21 mouse cellular contexts compared by ENCODE assay signal in genomic region chr1:152964344-152964743, GRCm38 (mm10). TPM values are rescaled to one million over a fixed set of nuclear protein-coding genes. Genes with fewer than 3 reads are reported as not detected.
DNase-seq lines count a peak whose midpoint lies in the region; ATAC-seq lines count a peak whose summit lies in the region.
"Had no signal": no experiment of that assay in that cellular context is flagged by ENCODE, and none has a peak within 500 bp of the region (broad histone marks: within the 10 kb centered on the region; RNA-seq: fewer than 3 reads in every experiment).

No protein-coding gene starts in this region.

- no peaks in the 10 kb centered on the region for H3K27me3 ChIP-seq in forebrain, embryonic 14.5 days (replicated peaks; ENCODE audit: control insufficient read depth, insufficient read depth, low read length)
- no peaks in the 10 kb centered on the region for H3K27me3 ChIP-seq in forebrain, embryonic 13.5 days
- no peaks in the 10 kb centered on the region for H3K27me3 ChIP-seq in midbrain, embryonic 15.5 days (replicated peaks)
- H3K27me3 ChIP-seq in midbrain, embryonic 10.5 days (ENCODE audit: low read depth, poor library complexity, severe bottlenecking) = no peaks in the 10 kb centered on the region
- H3K27me3 ChIP-seq: forebrain, embryonic 15.5 days; hindbrain, embryonic 12.5 days; hindbrain, embryonic 15.5 days had no signal

- no peaks in the 10 kb centered on the region for H3K9me3 ChIP-seq in forebrain, embryonic 14.5 days (replicated peaks; ENCODE audit: control insufficient read depth, low read length)
- H3K9me3 ChIP-seq in forebrain, embryonic 13.5 days (replicated peaks) = no peaks in the 10 kb centered on the region
- H3K9me3 ChIP-seq in midbrain, embryonic 15.5 days = no peaks in the 10 kb centered on the region
- no peaks in the 10 kb centered on the region for H3K9me3 ChIP-seq in midbrain, embryonic 10.5 days (replicated peaks)
- H3K9me3 ChIP-seq: forebrain, embryonic 10.5 days; forebrain, embryonic 15.5 days; heart, embryonic 10.5 days; hindbrain, embryonic 12.5 days; hindbrain, embryonic 15.5 days had no signal

- H3K4me2 ChIP-seq in forebrain, embryonic 14.5 days (ENCODE audit: low read length) = no peak overlapping the region
- H3K4me2 ChIP-seq in forebrain, embryonic 13.5 days = no peak overlapping the region
- H3K4me2 ChIP-seq in midbrain, embryonic 15.5 days = no peak overlapping the region
- H3K4me2 ChIP-seq: forebrain, embryonic 15.5 days; hindbrain, embryonic 12.5 days; hindbrain, embryonic 15.5 days had no signal

- no peaks in the 10 kb centered on the region for H3K4me1 ChIP-seq in forebrain, embryonic 14.5 days (ENCODE audit: control insufficient read depth, insufficient read depth, low read length)
- peaks cover 5% of the 10 kb centered on the region; the same call in 1 of the 2 replicates for H3K4me1 ChIP-seq in forebrain, embryonic 13.5 days
- peaks cover 13% of the 10 kb centered on the region; the same call in 1 of the 2 replicates for H3K4me1 ChIP-seq in midbrain, embryonic 15.5 days
- peaks cover 7% of the 10 kb centered on the region; the same call in 1 of the 2 replicates for H3K4me1 ChIP-seq in midbrain, embryonic 10.5 days
- H3K4me1 ChIP-seq: heart, embryonic 10.5 days had no signal

- H3K9ac ChIP-seq in forebrain, embryonic 14.5 days (ENCODE audit: low read length) = no peak overlapping the region
- H3K9ac ChIP-seq in forebrain, embryonic 13.5 days = no peak overlapping the region
- H3K9ac ChIP-seq in midbrain, embryonic 15.5 days = no peak overlapping the region
- H3K9ac ChIP-seq: forebrain, embryonic 15.5 days; hindbrain, embryonic 12.5 days; hindbrain, embryonic 15.5 days had no signal

- no peak overlapping the region for H3K4me3 ChIP-seq in forebrain, embryonic 14.5 days (ENCODE audit: low read depth, low read length)
- H3K4me3 ChIP-seq in forebrain, embryonic 13.5 days = no peak overlapping the region
- no peak overlapping the region for H3K4me3 ChIP-seq in midbrain, embryonic 15.5 days
- no peak overlapping the region for H3K4me3 ChIP-seq in midbrain, embryonic 10.5 days
- H3K4me3 ChIP-seq: forebrain, embryonic 10.5 days; forebrain, embryonic 15.5 days; heart, adult 2 months; heart, embryonic 10.5 days; hindbrain, embryonic 12.5 days; hindbrain, embryonic 15.5 days had no signal

- intact Hi-C loops in left cerebral cortex, postnatal 4 days (cut with DNase I) = no loop called here

- no peak for ATAC-seq in forebrain, embryonic 14.5 days
- ATAC-seq in forebrain, embryonic 13.5 days = no peak
- ATAC-seq in midbrain, embryonic 15.5 days (replicated peaks) = 0 out of 2 replicates have a peak, but pooled peaks have one; percentile 60
- ATAC-seq: CD4-positive, CD25-positive, alpha-beta regulatory T cell, adult 4 months; forebrain, embryonic 15.5 days; inflammation-experienced regulatory T-cells, adult 6 months; intestine, embryonic 16.5 days had no signal

- no peak overlapping the region for H3K27ac ChIP-seq in forebrain, embryonic 14.5 days (ENCODE audit: low read depth, low read length)
- H3K27ac ChIP-seq in forebrain, embryonic 13.5 days = no peak overlapping the region
- no peak overlapping the region; the same call in 1 of the 2 replicates for H3K27ac ChIP-seq in midbrain, embryonic 15.5 days
- no peak overlapping the region for H3K27ac ChIP-seq in midbrain, embryonic 10.5 days (replicated peaks)
- H3K27ac ChIP-seq: forebrain, embryonic 10.5 days; forebrain, embryonic 15.5 days; heart, adult 2 months; heart, embryonic 10.5 days; hindbrain, embryonic 12.5 days; hindbrain, embryonic 15.5 days had no signal

- DNase-seq in forebrain, embryonic 14.5 days (ENCODE audit: low spot score) = peak; percentile 10
- peak; percentile 5 for DNase-seq in left cerebral cortex, postnatal 4 days
- no peak for DNase-seq in left cerebral cortex, adult 18-20 months (ENCODE audit: low spot score in 2 of 2)
- DNase-seq in midbrain, embryonic 10.5 days (ENCODE audit: low spot score) = no peak
- DNase-seq in urinary bladder, postnatal 36 days (ENCODE audit: low spot score in 2 of 2) = no peak
- DNase-seq: adrenal gland, adult 2 months; adrenal gland, postnatal 14 days; cerebellum, adult 2 months; gastrocnemius, postnatal 25 days; heart, adult 2 months had no signal

- H3K36me3 ChIP-seq in forebrain, embryonic 14.5 days (ENCODE audit: control insufficient read depth, insufficient read depth, low read length) = no peaks in the 10 kb centered on the region
- H3K36me3 ChIP-seq in forebrain, embryonic 13.5 days (ENCODE audit: poor library complexity, severe bottlenecking) = no peaks in the 10 kb centered on the region
- no peaks in the 10 kb centered on the region for H3K36me3 ChIP-seq in midbrain, embryonic 15.5 days (replicated peaks)
- H3K36me3 ChIP-seq in midbrain, embryonic 10.5 days = no peaks in the 10 kb centered on the region
- H3K36me3 ChIP-seq: forebrain, embryonic 10.5 days; forebrain, embryonic 15.5 days; heart, embryonic 10.5 days; hindbrain, embryonic 12.5 days; hindbrain, embryonic 15.5 days had no signal

- WGBS in forebrain, embryonic 14.5 days = 44% methylated on average over 10 of the region's 10 CpGs
- WGBS in forebrain, embryonic 13.5 days = 55% methylated on average over 10 of the region's 10 CpGs
- WGBS in midbrain, embryonic 15.5 days = 49% methylated on average over 10 of the region's 10 CpGs
- WGBS in midbrain, embryonic 10.5 days = 81% methylated on average over 10 of the region's 10 CpGs

RNA-seq across cellular contexts. Expression of gene Nmnat2, which starts 9.6 kb away (rescaled TPM):
- 69.7 and 70.6 TPM in 2 replicates for polyA plus RNA-seq in forebrain, embryonic 14.5 days (2014; fragmentation: Nextera tagmentation; extraction: Ambion mirVana)
- polyA plus RNA-seq in forebrain, embryonic 13.5 days (2015; fragmentation: Nextera tagmentation; extraction: Ambion mirVana) = 38.8 and 41.9 TPM in 2 replicates
- total RNA-seq in left cerebral cortex, postnatal 4 days (2021) = 100 to 1,000 TPM; 152 to 155 TPM
- 100 to 1,000 TPM; 170 to 172 TPM for total RNA-seq in left cerebral cortex, adult 18-20 months (2021)
- 95.1 and 98.5 TPM in 2 replicates for polyA plus RNA-seq in midbrain, embryonic 15.5 days (2015; fragmentation: Nextera tagmentation; extraction: Ambion mirVana)
- polyA plus RNA-seq in midbrain, embryonic 10.5 days (2016; fragmentation: Nextera tagmentation; extraction: Ambion mirVana) = 10.5 and 10.7 TPM in 2 replicates
- total RNA-seq: hematopoietic stem cell, adult 5-6 weeks had no signal

Comparison
In these comparisons a context has a peak if more than half of its experiments do, and no peak if none do; other contexts are left out.
1. DNase-seq: peak in forebrain, embryonic 14.5 days (single experiment) and left cerebral cortex, postnatal 4 days (single experiment); none in left cerebral cortex, adult 18-20 months (0 of 2), midbrain, embryonic 10.5 days (single experiment) and urinary bladder, postnatal 36 days (0 of 2).